ENCODE assay signal across 9 mouse cellular contexts in genomic region chr5:105655100-105655734, GRCm38 (mm10). TPM values are rescaled to one million over a fixed set of nuclear protein-coding genes. Genes with fewer than 3 reads are reported as not detected.
DNase-seq lines count a peak whose midpoint lies in the region; ATAC-seq and TF ChIP-seq lines count a peak whose summit lies in the region.
"Had no signal": no experiment of that assay in that cellular context is flagged by ENCODE, and none has a peak within 500 bp of the region (broad histone marks: within the 10 kb centered on the region; RNA-seq: fewer than 3 reads in every experiment).

No protein-coding gene starts in this region.

- no peak for DNase-seq in lung, embryonic 14.5 days
- no peak for DNase-seq in lung, postnatal 0 days (ENCODE audit: low spot score)
- DNase-seq in thymus, adult 2 months = peak; percentile 38
- no peak for DNase-seq in lung, adult 2 months
- DNase-seq in ovary, postnatal 10 days (ENCODE audit: low spot score) = no peak
- no peak for DNase-seq in heart, adult 11 months

- 69% methylated on average over 12 of the region's 12 CpGs for WGBS in lung, embryonic 14.5 days
- 69% methylated on average over 12 of the region's 12 CpGs for WGBS in lung, postnatal 0 days
- 67% methylated on average over 12 of the region's 12 CpGs for WGBS in forebrain, embryonic 13.5 days
- WGBS in intestine, embryonic 16.5 days = 72% methylated on average over 12 of the region's 12 CpGs
- 71% methylated on average over 12 of the region's 12 CpGs for WGBS in thymus, adult 2 months
- 69% methylated on average over 12 of the region's 12 CpGs for WGBS in lung, adult 2 months

- no peaks in the 10 kb centered on the region for H3K36me3 ChIP-seq in lung, embryonic 14.5 days (ENCODE audit: insufficient read depth)
- H3K36me3 ChIP-seq in lung, postnatal 0 days (ENCODE audit: insufficient read depth, low read length) = no peaks in the 10 kb centered on the region
- H3K36me3 ChIP-seq in forebrain, embryonic 13.5 days (ENCODE audit: poor library complexity, severe bottlenecking) = no peaks in the 10 kb centered on the region
- no peaks in the 10 kb centered on the region for H3K36me3 ChIP-seq in intestine, embryonic 16.5 days (ENCODE audit: control insufficient read depth, insufficient read depth, low read length)
- no peaks in the 10 kb centered on the region for H3K36me3 ChIP-seq in thymus, adult 2 months (ENCODE audit: control insufficient read depth, insufficient read depth, low read length)
- H3K36me3 ChIP-seq: heart, embryonic 15.5 days had no signal

- no peak overlapping the region for H3K9ac ChIP-seq in lung, embryonic 14.5 days
- H3K9ac ChIP-seq in lung, postnatal 0 days (replicated peaks; ENCODE audit: low read depth) = no peak overlapping the region
- no peak overlapping the region; the same call in 1 of the 2 replicates for H3K9ac ChIP-seq in forebrain, embryonic 13.5 days
- H3K9ac ChIP-seq in intestine, embryonic 16.5 days (ENCODE audit: low read depth, low read length) = no peak overlapping the region
- H3K9ac ChIP-seq: heart, embryonic 15.5 days had no signal

- H3K27ac ChIP-seq in lung, embryonic 14.5 days (ENCODE audit: low read depth) = no peak overlapping the region
- H3K27ac ChIP-seq in lung, postnatal 0 days (ENCODE audit: low read length) = no peak overlapping the region
- H3K27ac ChIP-seq in forebrain, embryonic 13.5 days = no peak overlapping the region
- H3K27ac ChIP-seq in intestine, embryonic 16.5 days (ENCODE audit: low read length) = no peak overlapping the region
- H3K27ac ChIP-seq in thymus, adult 2 months (ENCODE audit: control insufficient read depth, insufficient read depth, low read length) = no peak overlapping the region; the same call in 1 of the 2 replicates
- H3K27ac ChIP-seq: heart, embryonic 15.5 days had no signal

- no peak for TF ChIP-seq CTCF in lung, embryonic 14.5 days (IDR thresholded peaks at IDR 0.05; ENCODE audit: low read depth)
- TF ChIP-seq CTCF in lung, postnatal 0 days (IDR thresholded peaks at IDR 0.05) = no peak
- no peak for TF ChIP-seq CTCF in thymus, adult 2 months (IDR thresholded peaks at IDR 0.05; ENCODE audit: borderline replicate concordance, control insufficient read depth, extremely low read depth, insufficient read depth, low read length, poor library complexity)
- no peak for TF ChIP-seq CTCF in lung, adult 2 months (IDR thresholded peaks at IDR 0.05; ENCODE audit: insufficient read depth, low read length)

- peaks cover 6% of the 10 kb centered on the region; the same call in 1 of the 2 replicates for H3K4me1 ChIP-seq in lung, embryonic 14.5 days (ENCODE audit: insufficient read depth)
- H3K4me1 ChIP-seq in lung, postnatal 0 days (ENCODE audit: insufficient read depth, low read depth, low read length) = no peaks in the 10 kb centered on the region
- H3K4me1 ChIP-seq in forebrain, embryonic 13.5 days = peaks cover 9% of the 10 kb centered on the region
- H3K4me1 ChIP-seq in intestine, embryonic 16.5 days (ENCODE audit: control insufficient read depth, insufficient read depth, low read length) = no peaks in the 10 kb centered on the region
- peaks cover 26% of the 10 kb centered on the region for H3K4me1 ChIP-seq in thymus, adult 2 months (replicated peaks; ENCODE audit: control insufficient read depth, insufficient read depth, low read length)
- H3K4me1 ChIP-seq in lung, adult 2 months (ENCODE audit: control insufficient read depth, insufficient read depth, low read length) = peaks cover 10% of the 10 kb centered on the region

- H3K4me2 ChIP-seq in lung, embryonic 14.5 days = no peak overlapping the region
- H3K4me2 ChIP-seq in lung, postnatal 0 days (replicated peaks; ENCODE audit: low read depth, low read length) = no peak overlapping the region
- H3K4me2 ChIP-seq in forebrain, embryonic 13.5 days = no peak overlapping the region
- H3K4me2 ChIP-seq in intestine, embryonic 16.5 days (ENCODE audit: low read depth, low read length) = no peak overlapping the region

- 0 out of 2 replicates have a peak, but pooled peaks have one; percentile 8 for TF ChIP-seq POLR2A in thymus, adult 2 months (IDR thresholded peaks at IDR 0.05; ENCODE audit: control insufficient read depth, extremely low read depth, insufficient read depth, low read length, poor library complexity)
- TF ChIP-seq POLR2A in lung, adult 2 months (IDR thresholded peaks at IDR 0.05; ENCODE audit: borderline replicate concordance, extremely low read depth, low read depth, low read length) = no peak

- TF ChIP-seq EP300 in lung, postnatal 0 days (IDR thresholded peaks at IDR 0.05) = no peak

- H3K27me3 ChIP-seq in lung, embryonic 14.5 days (ENCODE audit: insufficient read depth, low read length) = no peaks in the 10 kb centered on the region
- no peaks in the 10 kb centered on the region for H3K27me3 ChIP-seq in lung, postnatal 0 days (replicated peaks; ENCODE audit: insufficient read depth, low read length)
- no peaks in the 10 kb centered on the region for H3K27me3 ChIP-seq in forebrain, embryonic 13.5 days
- H3K27me3 ChIP-seq in intestine, embryonic 16.5 days (replicated peaks; ENCODE audit: control insufficient read depth, insufficient read depth, low read length) = no peaks in the 10 kb centered on the region
- no peaks in the 10 kb centered on the region for H3K27me3 ChIP-seq in thymus, adult 2 months (ENCODE audit: control insufficient read depth, insufficient read depth, low read length)
- H3K27me3 ChIP-seq: heart, embryonic 15.5 days had no signal

- no peaks in the 10 kb centered on the region for H3K9me3 ChIP-seq in lung, embryonic 14.5 days (ENCODE audit: low read depth, low read length)
- H3K9me3 ChIP-seq in lung, postnatal 0 days (ENCODE audit: low read length) = no peaks in the 10 kb centered on the region
- no peaks in the 10 kb centered on the region for H3K9me3 ChIP-seq in forebrain, embryonic 13.5 days (replicated peaks)
- no peaks in the 10 kb centered on the region for H3K9me3 ChIP-seq in intestine, embryonic 16.5 days (ENCODE audit: control insufficient read depth, low read length)
- H3K9me3 ChIP-seq: heart, embryonic 15.5 days had no signal

- no peak overlapping the region for H3K4me3 ChIP-seq in lung, embryonic 14.5 days (ENCODE audit: low read depth, low read length)
- H3K4me3 ChIP-seq in lung, postnatal 0 days (ENCODE audit: low read depth, low read length) = no peak overlapping the region
- no peak overlapping the region for H3K4me3 ChIP-seq in forebrain, embryonic 13.5 days
- H3K4me3 ChIP-seq in intestine, embryonic 16.5 days (ENCODE audit: low read length) = no peak overlapping the region
- H3K4me3 ChIP-seq in thymus, adult 2 months (ENCODE audit: control insufficient read depth, insufficient read depth, low read length) = no peak overlapping the region
- no peak overlapping the region for H3K4me3 ChIP-seq in lung, adult 2 months (replicated peaks; ENCODE audit: extremely low read depth, low read depth, low read length)
- H3K4me3 ChIP-seq: heart, embryonic 15.5 days had no signal

- peak; percentile 66; the same call in 1 of the 2 replicates for ATAC-seq in lung, embryonic 14.5 days (ENCODE audit: insufficient read depth)
- ATAC-seq in lung, postnatal 0 days = no peak
- ATAC-seq in forebrain, embryonic 13.5 days = peak; percentile 76
- ATAC-seq in intestine, embryonic 16.5 days = 0 out of 2 replicates have a peak, but pooled peaks have one; percentile 16

RNA-seq across cellular contexts. Expression of gene Lrrc8d, which starts 44.6 kb away (rescaled TPM):
- polyA plus RNA-seq in lung, embryonic 14.5 days (2014; fragmentation: Nextera tagmentation; extraction: Ambion mirVana) = 25.0 and 27.1 TPM in 2 replicates
- polyA plus RNA-seq in lung, postnatal 0 days (2015; fragmentation: Nextera tagmentation; extraction: Ambion mirVana) = 20.5 and 23.2 TPM in 2 replicates
- polyA plus RNA-seq in forebrain, embryonic 13.5 days (2015; fragmentation: Nextera tagmentation; extraction: Ambion mirVana) = 27.2 and 27.3 TPM in 2 replicates
- 8.9 and 10.9 TPM in 2 replicates for polyA plus RNA-seq in intestine, embryonic 16.5 days (2015; fragmentation: Nextera tagmentation; extraction: Ambion mirVana)
- 5.6 and 5.7 TPM in 2 replicates for polyA plus RNA-seq in thymus, adult 2 months (2012; rRNA removed)
- 11.3 and 16.6 TPM in 2 replicates for polyA plus RNA-seq in lung, adult 2 months (2012; rRNA removed)
